Mouse (Mus musculus): ENCODE measurements around the gene Lrp2bp. TPM values are rescaled to one million over a fixed set of nuclear protein-coding genes. Genes with fewer than 3 reads are reported as not detected.

The Lrp2bp gene
- total and polyA plus RNA-seq, 3 experiments, result 0.40 TPM; not detected in 2

- no peaks in the 10 kb centered on the region for H3K9me3 ChIP-seq (replicated peaks; ENCODE audit: insufficient read depth, low read length)
- H3K9ac ChIP-seq (ENCODE audit: control insufficient read depth, low read depth, low read length, poor library complexity, severe bottlenecking), result no peak overlapping the region
- no peaks in the 10 kb centered on the region for H3K36me3 ChIP-seq (ENCODE audit: control insufficient read depth in 1 of 2, insufficient read depth in 2 of 2, low read length in 2 of 2)
- no peaks in the 10 kb centered on the region for H3K27me3 ChIP-seq (ENCODE audit: control insufficient read depth in 1 of 2, insufficient read depth in 2 of 2, low read length in 2 of 2)
- no peak for TF ChIP-seq CTCF (IDR thresholded peaks at IDR 0.05 in 2 of 3, conservative IDR thresholded peaks at IDR 0.05 in 1 of 3; ENCODE audit: control insufficient read depth in 1 of 3, insufficient read depth in 1 of 3, low read depth in 2 of 3, low read length in 3 of 3, poor library complexity in 1 of 3, severe bottlenecking in 1 of 3)
- no peak for TF ChIP-seq POLR2AphosphoS2 (IDR thresholded peaks at IDR 0.05; ENCODE audit: low read length)
- TF ChIP-seq POLR2AphosphoS5 (IDR thresholded peaks at IDR 0.05; ENCODE audit: borderline replicate concordance, low read depth, low read length), result no peak
- TF ChIP-seq ETS1 (IDR thresholded peaks at IDR 0.05; ENCODE audit: low read depth, low read length), result no peak
- TF ChIP-seq TCF12 (IDR thresholded peaks at IDR 0.05; ENCODE audit: low read depth, low read length), result no peak
- no peaks in the 10 kb centered on the region for H3K4me1 ChIP-seq (ENCODE audit: control insufficient read depth in 1 of 2, insufficient read depth in 2 of 2, low read length in 2 of 2)
- no peak overlapping the region for H3K4me3 ChIP-seq (ENCODE audit: control insufficient read depth in 1 of 2, insufficient read depth in 1 of 2, low read depth in 2 of 2, low read length in 2 of 2)
- no peak overlapping the region for H3K27ac ChIP-seq (ENCODE audit: control insufficient read depth, low read depth, low read length)
- no peak for DNase-seq (ENCODE audit: low read depth, low spot score)
- no peaks in the 10 kb centered on the region for H3K79me2 ChIP-seq (ENCODE audit: control insufficient read depth, insufficient read depth, low read length, poor library complexity)
Measured at GRCm38 (mm10) chr8:46022758-46023157, 23.7 kb downstream of the Lrp2bp start.

- Histone ChIP-seq H3K27ac (ENCODE audit: control insufficient read depth, low read depth, low read length) (no peak overlapping the region), H3K36me3 (ENCODE audit: control insufficient read depth in 1 of 2, insufficient read depth in 2 of 2, low read length in 2 of 2) (no peaks in the 10 kb centered on the region), H3K4me1 (ENCODE audit: control insufficient read depth in 1 of 2, insufficient read depth in 2 of 2, low read length in 2 of 2) (no peaks in the 10 kb centered on the region), H3K9ac (ENCODE audit: control insufficient read depth, low read depth, low read length, poor library complexity, severe bottlenecking) (no peak overlapping the region), H3K79me2 (ENCODE audit: control insufficient read depth, insufficient read depth, low read length, poor library complexity) (no peaks in the 10 kb centered on the region), H3K27me3 (ENCODE audit: control insufficient read depth in 1 of 2, insufficient read depth in 2 of 2, low read length in 2 of 2) (no peaks in the 10 kb centered on the region), H3K4me3 (ENCODE audit: control insufficient read depth in 1 of 2, insufficient read depth in 1 of 2, low read depth in 2 of 2, low read length in 2 of 2) (no peak overlapping the region), H3K9me3 (replicated peaks; ENCODE audit: insufficient read depth, low read length) (no peaks in the 10 kb centered on the region)
- no peak for TF ChIP-seq MAFK (IDR thresholded peaks at IDR 0.05; ENCODE audit: borderline replicate concordance, low read depth, low read length)
- no peak for DNase-seq (ENCODE audit: low read depth, low spot score)
Measured at GRCm38 (mm10) chr8:46024392-46024791, 25.3 kb downstream of the Lrp2bp start.

GRCm38 (mm10) chr8:46036217-46036616, 37.1 kb downstream of the Lrp2bp start:
- Histone ChIP-seq H3K27ac (ENCODE audit: control insufficient read depth, low read depth, low read length) (no peak overlapping the region), H3K4me1 (ENCODE audit: control insufficient read depth in 1 of 2, insufficient read depth in 2 of 2, low read length in 2 of 2) (no peaks in the 10 kb centered on the region), H3K4me3 (ENCODE audit: control insufficient read depth in 1 of 2, insufficient read depth in 1 of 2, low read depth in 2 of 2, low read length in 2 of 2) (no peak overlapping the region), H3K36me3 (ENCODE audit: control insufficient read depth in 1 of 2, insufficient read depth in 2 of 2, low read length in 2 of 2) (peaks cover 0 to 4% of the 10 kb centered on the region in 2 experiments; a peak in 2 of 4 replicates), H3K27me3 (ENCODE audit: control insufficient read depth in 1 of 2, insufficient read depth in 2 of 2, low read length in 2 of 2) (no peaks in the 10 kb centered on the region), H3K9ac (ENCODE audit: control insufficient read depth, low read depth, low read length, poor library complexity, severe bottlenecking) (no peak overlapping the region), H3K79me2 (ENCODE audit: control insufficient read depth, insufficient read depth, low read length, poor library complexity) (no peaks in the 10 kb centered on the region), H3K9me3 (replicated peaks; ENCODE audit: insufficient read depth, low read length) (no peaks in the 10 kb centered on the region)
- DNase-seq (ENCODE audit: low read depth, low spot score), result no peak
- no peak for TF ChIP-seq SIN3A (IDR thresholded peaks at IDR 0.05; ENCODE audit: low read length)

GRCm38 (mm10) chr8:46039666-46040065, 40.6 kb downstream of the Lrp2bp start:
- Histone ChIP-seq H3K4me1 (ENCODE audit: control insufficient read depth in 1 of 2, insufficient read depth in 2 of 2, low read length in 2 of 2) (no peaks in the 10 kb centered on the region; a peak in 1 of 4 replicates), H3K36me3 (ENCODE audit: control insufficient read depth in 1 of 2, insufficient read depth in 2 of 2, low read length in 2 of 2) (peaks cover 0 to 6% of the 10 kb centered on the region in 2 experiments; a peak in 2 of 4 replicates)

More at GRCm38 (mm10) chr8:46039666-46040065, 40.6 kb downstream of the Lrp2bp start:
- Histone ChIP-seq H3K9me3 (replicated peaks; ENCODE audit: insufficient read depth, low read length) (no peaks in the 10 kb centered on the region), H3K27ac (ENCODE audit: control insufficient read depth, low read depth, low read length) (no peak overlapping the region), H3K27me3 (ENCODE audit: control insufficient read depth in 1 of 2, insufficient read depth in 2 of 2, low read length in 2 of 2) (no peaks in the 10 kb centered on the region), H3K9ac (ENCODE audit: control insufficient read depth, low read depth, low read length, poor library complexity, severe bottlenecking) (no peak overlapping the region), H3K79me2 (ENCODE audit: control insufficient read depth, insufficient read depth, low read length, poor library complexity) (no peaks in the 10 kb centered on the region), H3K4me3 (ENCODE audit: control insufficient read depth in 1 of 2, insufficient read depth in 1 of 2, low read depth in 2 of 2, low read length in 2 of 2) (no peak overlapping the region)
- TF ChIP-seq GABPA (IDR thresholded peaks at IDR 0.05; ENCODE audit: low read depth, low read length), result no peak
- TF ChIP-seq ZKSCAN1 (IDR thresholded peaks at IDR 0.05; ENCODE audit: low read depth, low read length), result no peak
- no peak for DNase-seq (ENCODE audit: low read depth, low spot score)
